Mouse (Mus musculus) monocyte, adult 2 months (primary cell): ENCODE results near the gene Tie1.

ENCODE experiments used
- DNase-seq, 2 experiments: peaks; one replicate each; pipeline ENCODE4 v3.0.0; 2022; ENCODE audit warnings: low spot score in 2 of 2, low read depth in 1 of 2

The Tie1 gene

GRCm38 (mm10) chr4:118476773-118477530 is 12.9 kb downstream of the Tie1 start:
- no peak for DNase-seq

GRCm38 (mm10) chr4:118472687-118473086 is 17.2 kb downstream of the Tie1 start:
- no peak for DNase-seq

GRCm38 (mm10) chr4:118471281-118471680 is 18.6 kb downstream of the Tie1 start:
- no peak for DNase-seq

- DNase-seq: no peak
Observed at GRCm38 (mm10) chr4:118465697-118466163, 24.1 kb downstream of the Tie1 start.

GRCm38 (mm10) chr4:118464956-118465355 is 24.9 kb downstream of the Tie1 start:
- no peak for DNase-seq

GRCm38 (mm10) chr4:118457345-118457975 is 32.4 kb downstream of the Tie1 start, which contains the start of gene Mpl:
Mpl (minus strand) TSS chr4:118457513.
- DNase-seq: no peak

- DNase-seq: no peak
Observed at GRCm38 (mm10) chr4:118446415-118447153, 43.3 kb downstream of the Tie1 start.

GRCm38 (mm10) chr4:118445781-118446414 is 44.0 kb downstream of the Tie1 start:
- DNase-seq: no peak

- no peak for DNase-seq
Observed at GRCm38 (mm10) chr4:118445088-118445487, 44.8 kb downstream of the Tie1 start.

- DNase-seq: no peak
Observed at GRCm38 (mm10) chr4:118437829-118438253, 52.0 kb downstream of the Tie1 start.

- peak; percentile 79 to 82 for DNase-seq
Observed at GRCm38 (mm10) chr4:118436820-118437603, 52.8 kb downstream of the Tie1 start, which contains the start of gene Cdc20. Cdc20 (minus strand) TSS chr4:118437352.

GRCm38 (mm10) chr4:118432332-118432731 is 57.5 kb downstream of the Tie1 start:
- DNase-seq: no peak

GRCm38 (mm10) chr4:118429215-118429895 is 60.5 kb downstream of the Tie1 start:
- DNase-seq: no peak

GRCm38 (mm10) chr4:118428531-118429214 is 61.2 kb downstream of the Tie1 start:
- no peak for DNase-seq

- DNase-seq: peak; percentile 76 to 81
Observed at GRCm38 (mm10) chr4:118427768-118428451, 62.0 kb downstream of the Tie1 start, which contains the start of gene Elovl1. Elovl1 (plus strand) TSS chr4:118428093.

GRCm38 (mm10) chr4:118427415-118427767 is 62.5 kb downstream of the Tie1 start:
- DNase-seq: no peak

- DNase-seq: no peak
Observed at GRCm38 (mm10) chr4:118425374-118425773, 64.5 kb downstream of the Tie1 start.

- DNase-seq: no peak
Observed at GRCm38 (mm10) chr4:118424541-118425160, 65.2 kb downstream of the Tie1 start.
